In genomic region chr9:44506566-44506965, GRCm38 (mm10) we compare ENCODE assay signal across 17 mouse cellular contexts. TPM values are rescaled to one million over a fixed set of nuclear protein-coding genes. Genes with fewer than 3 reads are reported as not detected.
"Had no signal": no experiment of that assay in that cellular context is flagged by ENCODE, and none has a peak within 500 bp of the region (broad histone marks: within the 10 kb centered on the region; RNA-seq: fewer than 3 reads in every experiment).

No protein-coding gene starts in this region.

- DNase-seq: kidney, postnatal 36 days; lung, postnatal 10 days; midbrain, embryonic 14.5 days; right cerebral cortex, postnatal 4 days had no signal

- H3K4me3 ChIP-seq: layer of hippocampus, adult 2 months; limb, embryonic 13.5 days; myocyte; neural tube, embryonic 12.5 days had no signal

- H3K9ac ChIP-seq: limb, embryonic 13.5 days; liver, embryonic 14.5 days; lung, embryonic 14.5 days; neural tube, embryonic 12.5 days had no signal

- H3K9me3 ChIP-seq: limb, embryonic 13.5 days; midbrain, embryonic 10.5 days; neural tube, embryonic 12.5 days had no signal

- H3K27ac ChIP-seq: layer of hippocampus, adult 2 months; limb, embryonic 13.5 days; liver, embryonic 14.5 days; neural tube, embryonic 12.5 days had no signal

- H3K4me2 ChIP-seq: limb, embryonic 13.5 days; lung, embryonic 14.5 days; neural tube, embryonic 12.5 days had no signal

RNA-seq across cellular contexts. Expression of gene Upk2, which starts 51.8 kb away (rescaled TPM):
- total RNA-seq: layer of hippocampus, adult 2 months; layer of hippocampus, postnatal 14 days; left cerebral cortex, adult 18-20 months; left cerebral cortex, postnatal 10 days; left cerebral cortex, postnatal 4 days; liver, adult 2 months; megakaryocyte, adult 5-6 weeks had no signal
- polyA plus RNA-seq: liver, adult 2 months; liver, embryonic 14.5 days; midbrain, embryonic 10.5 days; midbrain, embryonic 14.5 days; myocyte had no signal

RNA-seq across cellular contexts. Expression of gene Cxcr5, which starts 55.1 kb away (rescaled TPM):
- total RNA-seq: layer of hippocampus, adult 2 months; layer of hippocampus, postnatal 14 days; left cerebral cortex, adult 18-20 months; left cerebral cortex, postnatal 10 days; left cerebral cortex, postnatal 4 days; megakaryocyte, adult 5-6 weeks had no signal
- polyA plus RNA-seq: lung, embryonic 14.5 days; midbrain, embryonic 10.5 days; midbrain, embryonic 14.5 days; neural tube, embryonic 12.5 days had no signal
